Mouse (Mus musculus): ENCODE data around the gene Slc7a7. TPM values are rescaled to one million over a fixed set of nuclear protein-coding genes. Genes with fewer than 3 reads are reported as not detected.

Slc7a7 gene
- total RNA-seq (2021) (1 to 10 TPM; 4.6 to 5.1 TPM), polyA plus RNA-seq (2012; rRNA removed) (22.0 and 27.0 TPM in 2 replicates)
- long read RNA-seq, partial matches to known transcripts, result 1 of 5 reads
- long read RNA-seq, other reads (novel, unspliced or antisense), result 2 of 5 reads

GRCm38 (mm10) chr14:54417623-54418081 lies at the start of gene Slc7a7:
Slc7a7 (minus strand) TSS chr14:54417780.
- Histone ChIP-seq H3K9ac (ENCODE audit: low read depth, low read length) (no peak within 1 kb of the TSS), H3K4me3 (no peak within 1 kb of the TSS), H3K79me2 (replicated peaks; ENCODE audit: control insufficient read depth, insufficient read depth, low read length) (no peaks in the 10 kb centered on the region), H3K27ac (peak within 1 kb of the TSS; percentile 12), H3K36me3 (ENCODE audit: control insufficient read depth, insufficient read depth, low read length) (no peaks in the 10 kb centered on the region), H3K27me3 (ENCODE audit: control insufficient read depth, insufficient read depth, low read length) (no peaks in the 10 kb centered on the region), H3K4me1 (ENCODE audit: control insufficient read depth, insufficient read depth, low read length) (0 out of 2 replicates have a peak, but pooled peaks cover 1% of the 10 kb centered on the region)
- peak; percentile 63 for TF ChIP-seq CTCF (IDR thresholded peaks at IDR 0.05)
- no peak for TF ChIP-seq POLR2A (IDR thresholded peaks at IDR 0.05; ENCODE audit: insufficient read depth, low read depth, low read length)
- 11% methylated on average over 19 of the region's 19 CpGs for WGBS
- peak; percentile 36 to 40 for DNase-seq
- intact Hi-C loops (cut with DNase I), result loop anchor here (2.0 kb wide), 1 partner anchor 31 kb away; no protein-coding TSS in a partner anchor

DNA sequence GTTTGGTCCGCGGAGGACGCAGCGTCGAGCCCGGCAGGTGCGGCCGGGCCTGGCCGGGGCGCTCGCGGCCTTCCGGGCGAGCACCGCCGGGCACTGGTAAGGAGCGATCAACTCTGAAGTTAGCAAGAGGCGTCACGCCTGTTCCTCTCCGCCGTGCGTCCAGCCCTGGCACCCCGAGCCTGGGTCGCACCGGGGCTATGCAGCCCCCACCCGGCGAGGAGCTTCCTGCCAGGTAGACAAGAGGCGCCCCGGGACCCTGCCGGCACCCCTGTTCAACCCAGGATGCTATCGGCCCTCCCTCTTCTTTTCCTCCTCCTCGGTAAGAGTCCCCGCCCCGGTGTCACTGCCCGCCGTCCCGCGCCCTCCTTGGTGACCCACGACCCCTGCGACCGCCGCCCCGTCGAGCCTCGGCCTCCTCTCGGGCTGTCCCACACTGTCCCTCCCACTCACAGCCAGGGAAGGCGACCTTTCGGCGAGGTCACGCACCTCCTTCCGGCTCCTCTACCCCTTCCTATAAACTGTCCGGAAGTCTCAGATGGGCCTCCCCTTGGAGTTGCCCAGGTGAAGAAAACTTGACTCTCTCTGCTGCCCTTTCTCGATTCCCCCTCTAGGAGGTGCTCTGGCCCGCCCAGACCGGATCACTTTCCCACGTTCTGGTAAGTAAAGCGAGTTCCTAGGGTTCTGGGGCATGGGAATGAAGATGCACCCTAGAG lies 46.9 kb upstream of the Slc7a7 start:
- WGBS, result under 1% methylated on average over 56 of the region's 57 CpGs
- Histone ChIP-seq H3K27ac (peak overlapping the region; percentile 87), H3K9ac (ENCODE audit: low read depth, low read length) (peak overlapping the region; percentile 88), H3K79me2 (replicated peaks; ENCODE audit: control insufficient read depth, insufficient read depth, low read length) (no peaks in the 10 kb centered on the region), H3K27me3 (ENCODE audit: control insufficient read depth, insufficient read depth, low read length) (no peaks in the 10 kb centered on the region), H3K36me3 (ENCODE audit: control insufficient read depth, insufficient read depth, low read length) (no peaks in the 10 kb centered on the region; the same call in none of the 2 replicates), H3K4me3 (peak overlapping the region; percentile 93), H3K4me1 (ENCODE audit: control insufficient read depth, insufficient read depth, low read length) (peaks cover 1% of the 10 kb centered on the region)
- TF ChIP-seq EP300 (IDR thresholded peaks at IDR 0.05; ENCODE audit: insufficient read depth, low read depth, low read length) (0 out of 2 replicates have a peak, but pooled peaks have one; percentile 16), POLR2A (IDR thresholded peaks at IDR 0.05; ENCODE audit: insufficient read depth, low read depth, low read length) (0 out of 2 replicates have a peak, but pooled peaks have one; percentile 12), CTCF (IDR thresholded peaks at IDR 0.05) (peak; percentile 82)
- DNase-seq, result peak; percentile 71 to 77
- intact Hi-C loops (cut with DNase I), result loop anchor here (5.0 kb wide), 1 partner anchor 53 kb away; the partner anchor contains the start of gene Prmt5

DNA sequence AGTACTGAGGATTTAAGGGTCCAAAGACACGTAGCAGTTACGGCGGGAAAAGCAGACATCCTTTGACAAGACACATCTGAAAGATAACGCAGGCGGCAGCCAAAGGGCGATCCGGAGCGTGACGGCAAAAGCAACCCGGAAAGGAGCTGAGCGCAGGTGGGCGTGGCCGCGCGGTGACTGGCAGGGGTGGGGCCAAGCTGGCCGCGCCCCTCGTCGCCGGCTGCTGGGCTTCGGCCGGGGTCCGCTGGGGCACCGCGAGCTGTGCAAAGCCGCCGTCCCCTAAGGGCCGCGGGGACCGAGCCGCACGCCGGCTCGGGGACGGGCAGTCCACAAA lies 46.3 kb upstream of the Slc7a7 start, which contains the start of gene Lrp10:
Gene Lrp10, plus strand, starts transcription at position 179 of the 334 bp plus-strand sequence.
- WGBS, result under 1% methylated on average over 35 of the region's 35 CpGs
- intact Hi-C loops (cut with DNase I), result loop anchor here (5.0 kb wide), 1 partner anchor 53 kb away; the partner anchor contains the start of gene Prmt5
- peak; percentile 94 for DNase-seq

DNA sequence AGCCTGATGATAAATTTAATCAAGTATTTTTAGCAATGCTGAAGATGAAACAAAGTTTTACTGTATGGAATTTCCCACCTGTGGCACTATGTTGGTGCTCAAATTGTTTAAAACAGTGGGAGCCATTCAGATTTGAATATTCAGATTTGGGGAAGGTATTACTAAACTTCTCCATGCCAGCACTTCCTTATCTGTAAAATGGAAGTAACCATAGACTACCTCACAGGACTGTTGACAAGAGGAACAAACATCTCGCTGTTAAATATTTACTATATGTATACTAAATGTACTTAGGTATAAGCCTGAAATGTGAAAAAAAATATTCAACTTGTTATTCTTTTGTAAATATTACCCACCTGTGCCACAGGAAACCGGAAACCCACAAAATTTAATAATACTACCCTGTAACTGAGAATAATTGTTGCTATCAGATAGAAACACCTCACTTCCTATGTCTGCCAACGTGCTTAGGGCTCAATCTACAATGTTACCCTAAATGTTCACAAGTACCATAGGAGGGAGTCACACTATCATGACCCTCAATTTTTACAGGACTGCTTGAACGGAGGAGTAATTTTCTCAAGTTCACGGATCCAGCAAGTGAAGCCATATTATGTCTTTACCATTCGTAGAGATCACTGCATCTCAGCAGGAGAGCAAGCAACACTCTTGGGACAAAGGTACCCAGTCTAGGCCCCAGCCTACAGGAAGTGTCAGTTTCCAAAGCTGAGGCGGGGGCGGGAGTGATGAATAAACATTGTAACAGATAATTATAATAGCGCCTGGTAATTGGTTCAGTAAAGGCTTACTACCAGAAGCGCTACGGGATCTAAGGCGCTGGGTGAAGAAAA lies 45.8 kb upstream of the Slc7a7 start:
- intact Hi-C loops (cut with DNase I), result loop anchor here (5.0 kb wide), 1 partner anchor 54 kb away; the partner anchor contains the start of gene Prmt5
- Histone ChIP-seq H3K27me3 (ENCODE audit: control insufficient read depth, insufficient read depth, low read length) (no peaks in the 10 kb centered on the region), H3K4me3 (peak overlapping the region; percentile 93), H3K27ac (peak overlapping the region; percentile 87), H3K4me1 (ENCODE audit: control insufficient read depth, insufficient read depth, low read length) (peaks cover 1% of the 10 kb centered on the region), H3K36me3 (ENCODE audit: control insufficient read depth, insufficient read depth, low read length) (no peaks in the 10 kb centered on the region; the same call in none of the 2 replicates), H3K9ac (ENCODE audit: low read depth, low read length) (peak overlapping the region; percentile 88), H3K79me2 (replicated peaks; ENCODE audit: control insufficient read depth, insufficient read depth, low read length) (no peaks in the 10 kb centered on the region)
- TF ChIP-seq POLR2A (IDR thresholded peaks at IDR 0.05; ENCODE audit: insufficient read depth, low read depth, low read length), result no peak
- no peak for TF ChIP-seq CTCF (IDR thresholded peaks at IDR 0.05)
- no peak for TF ChIP-seq EP300 (IDR thresholded peaks at IDR 0.05; ENCODE audit: insufficient read depth, low read depth, low read length)
- WGBS, result 14% methylated on average over 12 of the region's 12 CpGs
- no peak for DNase-seq

More for the DNA sequence above, 46.3 kb upstream of the Slc7a7 start, which contains the start of gene Lrp10:
- Histone ChIP-seq H3K9ac (ENCODE audit: low read depth, low read length) (peak within 1 kb of the TSS; percentile 88), H3K79me2 (replicated peaks; ENCODE audit: control insufficient read depth, insufficient read depth, low read length) (no peaks in the 10 kb centered on the region), H3K36me3 (ENCODE audit: control insufficient read depth, insufficient read depth, low read length) (no peaks in the 10 kb centered on the region; the same call in none of the 2 replicates), H3K27me3 (ENCODE audit: control insufficient read depth, insufficient read depth, low read length) (no peaks in the 10 kb centered on the region), H3K27ac (peak within 1 kb of the TSS; percentile 87), H3K4me3 (peak within 1 kb of the TSS; percentile 93), H3K4me1 (ENCODE audit: control insufficient read depth, insufficient read depth, low read length) (peaks cover 1% of the 10 kb centered on the region)
- TF ChIP-seq POLR2A (IDR thresholded peaks at IDR 0.05; ENCODE audit: insufficient read depth, low read depth, low read length) (peak; percentile 78), CTCF (IDR thresholded peaks at IDR 0.05) (no peak), EP300 (IDR thresholded peaks at IDR 0.05; ENCODE audit: insufficient read depth, low read depth, low read length) (0 out of 2 replicates have a peak, but pooled peaks have one; percentile 30)

GRCm38 (mm10) chr14:54462146-54462545 lies 44.6 kb upstream of the Slc7a7 start:
- no peaks in the 10 kb centered on the region for H3K27me3 ChIP-seq (ENCODE audit: control insufficient read depth, insufficient read depth, low read length)
- intact Hi-C loops (cut with DNase I), result loop anchor here (5.0 kb wide), 1 partner anchor 55 kb away; the partner anchor contains the start of gene Prmt5
- 82% methylated on average over 4 of the region's 4 CpGs for WGBS
- peaks cover 1% of the 10 kb centered on the region for H3K4me1 ChIP-seq (ENCODE audit: control insufficient read depth, insufficient read depth, low read length)
- H3K4me3 ChIP-seq, result no peak overlapping the region
- no peaks in the 10 kb centered on the region; the same call in none of the 2 replicates for H3K36me3 ChIP-seq (ENCODE audit: control insufficient read depth, insufficient read depth, low read length)
- DNase-seq, result no peak
- H3K9ac ChIP-seq (ENCODE audit: low read depth, low read length), result no peak overlapping the region
- no peaks in the 10 kb centered on the region for H3K79me2 ChIP-seq (replicated peaks; ENCODE audit: control insufficient read depth, insufficient read depth, low read length)
- H3K27ac ChIP-seq, result no peak overlapping the region
- TF ChIP-seq POLR2A (IDR thresholded peaks at IDR 0.05; ENCODE audit: insufficient read depth, low read depth, low read length) (no peak), CTCF (IDR thresholded peaks at IDR 0.05) (no peak), EP300 (IDR thresholded peaks at IDR 0.05; ENCODE audit: insufficient read depth, low read depth, low read length) (no peak)

Measured in heart, adult 2 months (tissue).